Mouse (Mus musculus) heart, postnatal 0 days (tissue): ENCODE measurements around the gene Rora. TPM values are rescaled to one million over a fixed set of nuclear protein-coding genes. Genes with fewer than 3 reads are reported as not detected.

Source experiments
- ATAC-seq: fragments of 200-750 bp; cut with Nextera tagmentation; 2 replicates; pipeline ENCODE4 v1.8.0; 2017; ENCODE audit warnings: low read depth, moderate number of reproducible peaks, moderate library complexity; ENCODE audit not compliant: insufficient read depth
- DNase-seq: peaks from one replicate; pipeline ENCODE4 v3.0.0-alpha.2; 2016; ENCODE audit warnings: low spot score
- H3K27ac ChIP-seq: fragments of 300-500 bp; sonication (generic); 2 replicates; pipeline ENCODE4 v1.5.1; 2014; ENCODE audit warnings: low read depth, mild to moderate bottlenecking
- H3K27me3 ChIP-seq: fragments of 300-500 bp; sonication (generic); 2 replicates; pipeline ENCODE4 v1.6.1; 2014; ENCODE audit warnings: low read length, mixed read lengths; ENCODE audit not compliant: control insufficient read depth, insufficient read depth
- H3K36me3 ChIP-seq: fragments of 300-500 bp; sonication (generic); replicated peaks from 2 replicates; pipeline ENCODE4 v1.6.1; 2014; ENCODE audit warnings: low read length, mixed read lengths; ENCODE audit not compliant: control insufficient read depth, insufficient read depth
- H3K4me1 ChIP-seq: fragments of 300-500 bp; sonication (generic); 2 replicates; pipeline ENCODE4 v1.6.1; 2014; ENCODE audit warnings: antibody characterized with exemption; ENCODE audit not compliant: control insufficient read depth, insufficient read depth
- H3K4me2 ChIP-seq: fragments of 300-500 bp; sonication (generic); 2 replicates; pipeline ENCODE4 v1.6.1; 2014; ENCODE audit warnings: low read depth, mild to moderate bottlenecking, low read length, moderate library complexity
- H3K4me3 ChIP-seq: fragments of 300-500 bp; sonication (generic); 2 replicates; pipeline ENCODE4 v1.5.1; 2014; ENCODE audit warnings: low read depth, low read length
- H3K9ac ChIP-seq: fragments of 300-500 bp; sonication (generic); replicated peaks from 2 replicates; pipeline ENCODE4 v1.6.1; 2014; ENCODE audit warnings: low read depth, low read length, mixed read lengths
- H3K9me3 ChIP-seq: fragments of 300-500 bp; sonication (generic); replicated peaks from 2 replicates; pipeline ENCODE4 v1.6.1; 2016; ENCODE audit warnings: low read length; ENCODE audit not compliant: control insufficient read depth
- CTCF ChIP-seq: IDR thresholded peaks from 2 replicates; pipeline ENCODE4 v1.5.1; 2016; ENCODE audit warnings: antibody characterized with exemption, control low read depth, low read depth
- EP300 ChIP-seq: IDR thresholded peaks from 2 replicates; pipeline ENCODE4 v1.6.1; 2016; ENCODE audit warnings: antibody characterized with exemption, low read depth
- WGBS: fragments of 180-500 bp; shearing (Covaris S2); extraction: QIAGEN DNeasy Blood & Tissue Kit; methylation state at CpG from one replicate; pipeline ENCODE4 v1.1.7; 2014; 5-methylcytosine and 5-hydroxymethylcytosine counted together
- polyA plus RNA-seq: library from polyadenylated mRNA; unstranded; fragments of >200 nt; fragmentation: Nextera tagmentation; extraction: Ambion mirVana; gene quantifications from 2 replicates; pipeline ENCODE4 v1.2.1, GENCODE M21; 2015
- total RNA-seq: library from RNA; depleted of rRNA; stranded (reverse); fragments of >200 nt; gene quantifications from 2 replicates; pipeline ENCODE4 v1.2.3, GENCODE M21; 2014; ENCODE audit warnings: low replicate concordance

Rora gene
- total and polyA plus RNA-seq, 2 experiments from 2014 or later: 7.9 to 9.8 TPM

GRCm38 (mm10) chr9:69179224-69179623 is 525.6 kb downstream of the Rora start:
- 89% methylated on average over 8 of the region's 8 CpGs for WGBS
- no peaks in the 10 kb centered on the region for H3K27me3 ChIP-seq
- no peak overlapping the region for H3K9ac ChIP-seq
- H3K4me1 ChIP-seq: no peaks in the 10 kb centered on the region
- TF ChIP-seq EP300 (no peak), CTCF (no peak)
- no peak for DNase-seq
- H3K9me3 ChIP-seq: no peaks in the 10 kb centered on the region
- ATAC-seq: no peak
- H3K4me3 ChIP-seq: no peak overlapping the region
- no peak overlapping the region for H3K4me2 ChIP-seq
- H3K36me3 ChIP-seq: no peaks in the 10 kb centered on the region
- no peak overlapping the region for H3K27ac ChIP-seq

DNA sequence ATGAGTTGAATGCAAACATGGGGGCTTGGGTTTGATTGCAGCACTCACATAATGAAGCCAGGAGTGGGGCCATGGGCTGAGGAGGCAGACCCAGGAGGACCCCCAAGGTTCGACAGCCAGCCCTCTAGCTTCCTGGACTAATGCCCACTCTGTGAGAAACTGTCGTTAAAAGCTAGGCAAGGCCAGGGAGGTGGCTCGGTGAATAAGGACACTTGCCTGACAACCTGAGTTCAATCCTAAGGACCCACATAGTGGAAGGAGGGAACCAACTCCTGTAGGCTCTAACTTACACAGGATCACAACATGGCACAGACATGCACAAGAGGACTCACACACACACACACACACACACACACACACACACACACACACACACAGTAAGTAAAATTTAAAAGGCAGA is 527.4 kb downstream of the Rora start:
- H3K36me3 ChIP-seq: no peaks in the 10 kb centered on the region
- no peaks in the 10 kb centered on the region for H3K4me1 ChIP-seq
- no peak overlapping the region for H3K4me2 ChIP-seq
- no peak for ATAC-seq
- H3K9me3 ChIP-seq: no peaks in the 10 kb centered on the region
- TF ChIP-seq EP300 (no peak), CTCF (no peak)
- WGBS: 30% methylated on average over 3 of the region's 3 CpGs
- no peak overlapping the region for H3K27ac ChIP-seq
- no peak overlapping the region for H3K9ac ChIP-seq
- H3K27me3 ChIP-seq: no peaks in the 10 kb centered on the region
- H3K4me3 ChIP-seq: no peak overlapping the region
- DNase-seq: no peak

- Histone ChIP-seq H3K4me2 (no peak overlapping the region), H3K27me3 (no peaks in the 10 kb centered on the region), H3K9me3 (no peaks in the 10 kb centered on the region), H3K4me1 (no peaks in the 10 kb centered on the region), H3K9ac (no peak overlapping the region), H3K27ac (no peak overlapping the region), H3K4me3 (no peak overlapping the region), H3K36me3 (no peaks in the 10 kb centered on the region)
- ATAC-seq (peak; percentile 47; the same call in 1 of the 2 replicates), DNase-seq (peak; percentile 38)
- TF ChIP-seq CTCF (no peak), EP300 (no peak)
Measured at GRCm38 (mm10) chr9:69181411-69181810, 527.8 kb downstream of the Rora start.

- no peak overlapping the region for H3K9ac ChIP-seq
- no peak for ATAC-seq
- H3K4me3 ChIP-seq: no peak overlapping the region
- no peak overlapping the region for H3K27ac ChIP-seq
- no peaks in the 10 kb centered on the region for H3K9me3 ChIP-seq
- no peak for TF ChIP-seq EP300
- no peak for TF ChIP-seq CTCF
- DNase-seq: no peak
- no peak overlapping the region for H3K4me2 ChIP-seq
- H3K27me3 ChIP-seq: no peaks in the 10 kb centered on the region
- H3K4me1 ChIP-seq: no peaks in the 10 kb centered on the region
- no peaks in the 10 kb centered on the region for H3K36me3 ChIP-seq
- 80% methylated on average over 4 of the region's 4 CpGs for WGBS
Measured at GRCm38 (mm10) chr9:69183888-69184287, 530.3 kb downstream of the Rora start.

DNA sequence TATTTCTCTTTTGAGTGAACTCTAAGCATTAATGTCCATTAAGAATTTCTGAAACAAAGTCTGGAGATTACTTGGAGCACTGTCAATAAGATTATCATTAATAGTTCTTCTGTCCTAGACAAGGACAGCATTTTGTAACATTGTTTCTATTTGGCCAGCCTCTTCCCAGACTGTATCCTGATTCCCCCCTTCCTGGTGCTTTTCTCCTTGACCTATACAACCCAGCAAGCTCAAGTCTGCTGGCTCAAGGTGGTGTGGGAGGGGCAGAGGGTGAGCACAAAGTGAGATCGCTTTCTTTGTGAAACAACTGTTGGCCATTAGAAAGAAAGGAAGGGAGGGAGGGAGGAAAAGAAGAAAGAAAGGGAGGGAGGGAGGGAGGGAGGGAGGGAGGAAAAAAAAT is 537.1 kb downstream of the Rora start:
- no peak overlapping the region for H3K27ac ChIP-seq
- no peak for ATAC-seq
- TF ChIP-seq CTCF (no peak), EP300 (no peak)
- H3K4me3 ChIP-seq: no peak overlapping the region
- H3K27me3 ChIP-seq: no peaks in the 10 kb centered on the region
- H3K4me1 ChIP-seq: peaks cover 9% of the 10 kb centered on the region
- no peaks in the 10 kb centered on the region for H3K36me3 ChIP-seq
- no peak overlapping the region for H3K9ac ChIP-seq
- DNase-seq: no peak
- no peaks in the 10 kb centered on the region for H3K9me3 ChIP-seq
- no peak overlapping the region for H3K4me2 ChIP-seq
- WGBS: 43% methylated on average over 1 of the region's 1 CpGs

GRCm38 (mm10) chr9:69192446-69192845 is 538.9 kb downstream of the Rora start:
- WGBS: 85% methylated on average over 8 of the region's 8 CpGs
- ATAC-seq (no peak), DNase-seq (no peak)
- TF ChIP-seq CTCF (no peak), EP300 (no peak)
- no peak overlapping the region for H3K4me3 ChIP-seq
- H3K27ac ChIP-seq: no peak overlapping the region
- peaks cover 13% of the 10 kb centered on the region for H3K4me1 ChIP-seq
- H3K36me3 ChIP-seq: no peaks in the 10 kb centered on the region
- H3K9me3 ChIP-seq: no peaks in the 10 kb centered on the region
- no peak overlapping the region for H3K9ac ChIP-seq
- H3K27me3 ChIP-seq: no peaks in the 10 kb centered on the region
- H3K4me2 ChIP-seq: no peak overlapping the region
